Mouse (Mus musculus): ENCODE measurements around the gene Ndufb4. TPM values are rescaled to one million over a fixed set of nuclear protein-coding genes. Genes with fewer than 3 reads are reported as not detected.
"Not testable (repeated sequence)": the region's sequence is repeated elsewhere in the genome, so short reads cannot be mapped to it uniquely, and the experiment has no call there.

Gene Ndufb4
- 54.0 and 60.0 TPM in 2 replicates for polyA plus RNA-seq (2014; fragmentation: Nextera tagmentation; extraction: Ambion mirVana)

GRCm38 (mm10) chr16:37653731-37654657, at the start of gene Ndufb4:
Gene Ndufb4 (minus strand): TSS chr16:37654453.
- H3K9me3 ChIP-seq (ENCODE audit: control insufficient read depth, low read length) = no peaks in the 10 kb centered on the region
- H3K27me3 ChIP-seq (ENCODE audit: control insufficient read depth, insufficient read depth, low read length) = no peaks in the 10 kb centered on the region
- H3K36me3 ChIP-seq (ENCODE audit: control insufficient read depth, insufficient read depth, low read length) = no peaks in the 10 kb centered on the region
- under 1% methylated on average over 48 of the region's 58 CpGs for WGBS
- H3K4me1 ChIP-seq (replicated peaks; ENCODE audit: control insufficient read depth, insufficient read depth, low read length) = peaks cover 5% of the 10 kb centered on the region; the same call in 1 of the 2 replicates
- peak within 1 kb of the TSS; percentile 64 for H3K4me3 ChIP-seq (ENCODE audit: low read depth, low read length)
- peak within 1 kb of the TSS; percentile 62 for H3K9ac ChIP-seq (ENCODE audit: low read depth, low read length)
- DNase-seq (ENCODE audit: low spot score) (peak; percentile 100), ATAC-seq (ENCODE audit: low FRiP score) (peak; percentile 93)
- H3K4me2 ChIP-seq (replicated peaks; ENCODE audit: low read depth, low read length) = peak within 1 kb of the TSS; percentile 39
- peak within 1 kb of the TSS; percentile 7; the same call in 1 of the 2 replicates for H3K27ac ChIP-seq (ENCODE audit: low read depth, low read length)

- ATAC-seq (ENCODE audit: low FRiP score) = no peak
- WGBS = 88% methylated on average over 5 of the region's 5 CpGs
- no peaks in the 10 kb centered on the region for H3K4me1 ChIP-seq (replicated peaks; ENCODE audit: control insufficient read depth, insufficient read depth, low read length)
- no peak overlapping the region for H3K4me2 ChIP-seq (replicated peaks; ENCODE audit: low read depth, low read length)
- DNase-seq (ENCODE audit: low spot score) = no peak
- no peaks in the 10 kb centered on the region for H3K27me3 ChIP-seq (ENCODE audit: control insufficient read depth, insufficient read depth, low read length)
- no peak overlapping the region for H3K27ac ChIP-seq (ENCODE audit: low read depth, low read length)
- H3K9ac ChIP-seq (ENCODE audit: low read depth, low read length) = no peak overlapping the region
- no peak overlapping the region for H3K4me3 ChIP-seq (ENCODE audit: low read depth, low read length)
- no peaks in the 10 kb centered on the region for H3K36me3 ChIP-seq (ENCODE audit: control insufficient read depth, insufficient read depth, low read length)
- no peaks in the 10 kb centered on the region for H3K9me3 ChIP-seq (ENCODE audit: control insufficient read depth, low read length)
Observed at GRCm38 (mm10) chr16:37703884-37704283, 49.6 kb upstream of the Ndufb4 start.

GRCm38 (mm10) chr16:37700071-37700470, 45.8 kb upstream of the Ndufb4 start:
- not testable (repeated sequence) for H3K4me2 ChIP-seq (replicated peaks; ENCODE audit: low read depth, low read length); H3K4me1 ChIP-seq (replicated peaks; ENCODE audit: control insufficient read depth, insufficient read depth, low read length); H3K27me3 ChIP-seq (ENCODE audit: control insufficient read depth, insufficient read depth, low read length); H3K4me3 ChIP-seq (ENCODE audit: low read depth, low read length); DNase-seq (ENCODE audit: low spot score); H3K9me3 ChIP-seq (ENCODE audit: control insufficient read depth, low read length); H3K9ac ChIP-seq (ENCODE audit: low read depth, low read length); ATAC-seq (ENCODE audit: low FRiP score); H3K27ac ChIP-seq (ENCODE audit: low read depth, low read length); H3K36me3 ChIP-seq (ENCODE audit: control insufficient read depth, insufficient read depth, low read length)

DNA sequence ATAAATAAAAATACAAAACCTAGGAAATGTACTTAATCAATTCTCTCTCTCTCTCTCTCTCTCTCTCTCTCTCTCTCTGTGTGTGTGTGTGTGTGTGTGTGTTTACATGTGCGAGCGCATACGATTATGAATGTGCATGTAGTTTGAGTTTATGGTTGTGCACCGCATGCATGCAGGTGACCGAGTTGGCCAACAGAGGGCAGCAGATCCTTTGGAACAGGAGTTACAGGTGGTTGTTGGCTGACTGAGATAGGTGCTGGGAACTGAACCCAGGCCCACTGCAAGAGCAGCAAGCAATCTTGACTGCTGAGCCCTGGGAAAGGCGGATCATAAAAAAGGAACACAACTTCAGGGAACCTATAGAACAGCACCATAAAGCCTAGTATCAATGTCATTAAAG, 44.5 kb upstream of the Ndufb4 start:
- no peaks in the 10 kb centered on the region for H3K4me1 ChIP-seq (replicated peaks; ENCODE audit: control insufficient read depth, insufficient read depth, low read length)
- no peaks in the 10 kb centered on the region for H3K9me3 ChIP-seq (ENCODE audit: control insufficient read depth, low read length)
- DNase-seq (ENCODE audit: low spot score) = no peak
- H3K9ac ChIP-seq (ENCODE audit: low read depth, low read length) = no peak overlapping the region
- H3K36me3 ChIP-seq (ENCODE audit: control insufficient read depth, insufficient read depth, low read length) = no peaks in the 10 kb centered on the region
- 92% methylated on average over 6 of the region's 6 CpGs for WGBS
- no peak overlapping the region for H3K4me3 ChIP-seq (ENCODE audit: low read depth, low read length)
- H3K27me3 ChIP-seq (ENCODE audit: control insufficient read depth, insufficient read depth, low read length) = no peaks in the 10 kb centered on the region
- H3K4me2 ChIP-seq (replicated peaks; ENCODE audit: low read depth, low read length) = no peak overlapping the region
- no peak for ATAC-seq (ENCODE audit: low FRiP score)
- H3K27ac ChIP-seq (ENCODE audit: low read depth, low read length) = no peak overlapping the region

DNA sequence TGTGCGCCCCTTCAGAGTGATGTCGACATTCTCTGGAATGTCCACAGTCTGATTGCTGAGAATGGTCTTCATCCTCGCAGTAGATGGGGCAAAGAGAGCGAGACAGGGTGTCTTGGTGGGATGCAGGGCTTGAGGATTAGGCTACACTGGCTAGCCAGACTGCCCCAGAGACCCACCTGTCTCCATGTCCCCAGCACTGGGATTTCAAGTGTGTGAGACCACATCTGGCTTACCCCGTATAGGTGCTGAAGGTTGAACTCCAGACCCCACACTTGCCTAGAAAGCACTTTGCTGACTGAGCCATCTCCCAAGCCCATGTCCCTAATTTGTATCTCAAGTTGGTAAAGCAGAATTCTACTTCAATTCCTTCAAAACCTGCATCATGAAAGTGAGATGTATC, 43.0 kb upstream of the Ndufb4 start:
- Histone ChIP-seq H3K9ac (ENCODE audit: low read depth, low read length) (no peak overlapping the region), H3K4me2 (replicated peaks; ENCODE audit: low read depth, low read length) (no peak overlapping the region), H3K4me3 (ENCODE audit: low read depth, low read length) (no peak overlapping the region), H3K27ac (ENCODE audit: low read depth, low read length) (no peak overlapping the region), H3K9me3 (ENCODE audit: control insufficient read depth, low read length) (no peaks in the 10 kb centered on the region), H3K36me3 (ENCODE audit: control insufficient read depth, insufficient read depth, low read length) (no peaks in the 10 kb centered on the region), H3K27me3 (ENCODE audit: control insufficient read depth, insufficient read depth, low read length) (no peaks in the 10 kb centered on the region), H3K4me1 (replicated peaks; ENCODE audit: control insufficient read depth, insufficient read depth, low read length) (no peaks in the 10 kb centered on the region)
- ATAC-seq (ENCODE audit: low FRiP score) (no peak), DNase-seq (ENCODE audit: low spot score) (no peak)
- 80% methylated on average over 5 of the region's 5 CpGs for WGBS

GRCm38 (mm10) chr16:37690932-37691730, 36.9 kb upstream of the Ndufb4 start:
- 86% methylated on average over 12 of the region's 12 CpGs for WGBS
- DNase-seq (ENCODE audit: low spot score) (no peak), ATAC-seq (ENCODE audit: low FRiP score) (no peak)
- 0 out of 2 replicates have a peak, but pooled peaks cover 5% of the 10 kb centered on the region for H3K4me1 ChIP-seq (replicated peaks; ENCODE audit: control insufficient read depth, insufficient read depth, low read length)
- H3K36me3 ChIP-seq (ENCODE audit: control insufficient read depth, insufficient read depth, low read length) = no peaks in the 10 kb centered on the region
- no peak overlapping the region for H3K9ac ChIP-seq (ENCODE audit: low read depth, low read length)
- H3K4me3 ChIP-seq (ENCODE audit: low read depth, low read length) = no peak overlapping the region
- H3K9me3 ChIP-seq (ENCODE audit: control insufficient read depth, low read length) = no peaks in the 10 kb centered on the region
- no peak overlapping the region for H3K4me2 ChIP-seq (replicated peaks; ENCODE audit: low read depth, low read length)
- no peaks in the 10 kb centered on the region for H3K27me3 ChIP-seq (ENCODE audit: control insufficient read depth, insufficient read depth, low read length)
- no peak overlapping the region for H3K27ac ChIP-seq (ENCODE audit: low read depth, low read length)

DNA sequence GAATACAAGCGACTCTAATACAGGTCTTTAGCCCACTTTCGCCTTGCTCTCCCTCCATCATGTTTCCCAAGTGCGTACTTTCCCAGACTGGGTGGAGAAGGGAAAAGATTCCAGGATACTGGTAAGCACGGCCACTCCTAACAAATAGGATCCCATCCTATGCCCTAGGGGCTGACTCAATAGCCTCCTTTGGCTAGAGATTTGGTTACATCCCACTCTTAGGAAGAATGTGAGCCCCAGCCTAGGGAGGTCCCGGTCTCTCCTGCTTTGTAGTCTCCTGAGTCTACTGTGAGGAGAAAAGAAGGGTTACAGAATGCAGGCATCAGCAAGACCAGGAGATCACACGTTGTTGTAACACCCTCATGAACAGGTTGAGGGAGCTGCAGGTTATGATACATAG, 36.2 kb upstream of the Ndufb4 start:
- H3K9me3 ChIP-seq (ENCODE audit: control insufficient read depth, low read length) = no peaks in the 10 kb centered on the region
- WGBS = 78% methylated on average over 6 of the region's 6 CpGs
- ATAC-seq (ENCODE audit: low FRiP score) = no peak

GRCm38 (mm10) chr16:37689934-37690333, 35.7 kb upstream of the Ndufb4 start:
- DNase-seq (ENCODE audit: low spot score) = no peak
- Histone ChIP-seq H3K27me3 (ENCODE audit: control insufficient read depth, insufficient read depth, low read length) (no peaks in the 10 kb centered on the region), H3K36me3 (ENCODE audit: control insufficient read depth, insufficient read depth, low read length) (no peaks in the 10 kb centered on the region), H3K9me3 (ENCODE audit: control insufficient read depth, low read length) (no peaks in the 10 kb centered on the region), H3K27ac (ENCODE audit: low read depth, low read length) (no peak overlapping the region), H3K4me2 (replicated peaks; ENCODE audit: low read depth, low read length) (no peak overlapping the region), H3K9ac (ENCODE audit: low read depth, low read length) (no peak overlapping the region), H3K4me1 (replicated peaks; ENCODE audit: control insufficient read depth, insufficient read depth, low read length) (0 out of 2 replicates have a peak, but pooled peaks cover 8% of the 10 kb centered on the region), H3K4me3 (ENCODE audit: low read depth, low read length) (no peak overlapping the region)
- no peak for ATAC-seq (ENCODE audit: low FRiP score)
- 65% methylated on average over 10 of the region's 10 CpGs for WGBS

More for the DNA sequence above, 36.2 kb upstream of the Ndufb4 start:
- H3K4me2 ChIP-seq (replicated peaks; ENCODE audit: low read depth, low read length) = no peak overlapping the region
- DNase-seq (ENCODE audit: low spot score) = no peak
- H3K4me1 ChIP-seq (replicated peaks; ENCODE audit: control insufficient read depth, insufficient read depth, low read length) = 0 out of 2 replicates have a peak, but pooled peaks cover 6% of the 10 kb centered on the region
- H3K36me3 ChIP-seq (ENCODE audit: control insufficient read depth, insufficient read depth, low read length) = no peaks in the 10 kb centered on the region
- H3K4me3 ChIP-seq (ENCODE audit: low read depth, low read length) = no peak overlapping the region
- H3K27ac ChIP-seq (ENCODE audit: low read depth, low read length) = no peak overlapping the region
- no peaks in the 10 kb centered on the region for H3K27me3 ChIP-seq (ENCODE audit: control insufficient read depth, insufficient read depth, low read length)
- H3K9ac ChIP-seq (ENCODE audit: low read depth, low read length) = no peak overlapping the region
